Mouse (Mus musculus): Measurements from ENCODE around the gene Hoxa5.

Hoxa5 gene

DNA sequence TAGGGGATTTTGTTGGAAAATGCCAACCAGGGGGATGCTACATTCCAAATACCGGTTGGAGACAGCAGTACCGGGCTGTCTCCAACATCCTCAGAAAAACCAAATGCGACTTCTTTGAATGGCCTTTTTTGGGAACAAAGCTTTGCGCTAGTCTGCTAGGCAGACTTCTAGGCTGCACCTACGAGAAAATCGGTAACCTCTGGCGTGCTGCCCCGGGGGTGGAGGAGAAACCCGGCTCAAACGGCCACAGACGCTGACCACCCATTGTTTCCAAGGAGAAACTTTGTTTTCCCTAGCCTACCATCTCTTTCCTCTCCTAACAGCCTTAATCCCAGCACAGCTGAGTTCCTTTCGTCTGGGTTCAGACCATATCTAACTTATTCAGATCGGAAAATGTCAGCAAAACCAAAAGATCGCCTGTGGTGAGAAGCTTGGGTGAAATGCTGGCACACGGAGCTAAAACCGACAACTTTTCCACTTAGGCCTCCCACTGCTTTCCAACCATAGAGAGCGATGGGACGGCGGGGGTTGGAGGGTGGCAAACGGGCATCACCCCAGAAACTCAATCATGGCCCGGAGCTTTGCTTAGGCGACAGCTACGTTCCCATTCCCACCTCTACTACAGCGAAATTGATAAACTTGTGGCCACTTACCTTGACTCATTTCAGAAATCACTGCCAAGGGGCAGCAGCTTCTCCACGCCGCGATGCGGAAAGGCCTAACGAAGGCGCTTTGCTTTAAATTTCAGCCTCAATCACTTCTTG, 35.4 kb upstream of the Hoxa5 start:
- no peak for DNase-seq

DNA sequence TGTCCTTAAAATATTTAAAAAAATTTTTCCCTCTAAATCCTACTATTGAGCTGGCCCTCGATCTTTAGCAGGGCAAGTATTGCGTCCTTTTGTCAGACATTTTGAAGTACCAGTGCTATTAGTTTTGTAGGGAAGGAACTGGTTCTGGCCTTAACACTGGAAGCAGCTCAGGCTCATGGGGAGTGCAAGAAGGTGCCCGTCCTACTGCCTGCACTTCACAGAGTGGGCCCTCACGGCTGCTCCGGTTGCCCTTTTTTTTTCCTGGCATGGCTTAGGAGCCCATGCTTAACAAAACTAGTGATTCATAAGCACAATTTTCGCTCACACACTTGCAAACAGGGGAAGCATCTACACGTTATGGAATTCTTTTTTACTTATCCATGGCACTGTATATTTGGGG, 34.6 kb upstream of the Hoxa5 start:
- DNase-seq: no peak

GRCm38 (mm10) chr6:52238155-52238545, 33.8 kb upstream of the Hoxa5 start:
- DNase-seq: no peak

DNA sequence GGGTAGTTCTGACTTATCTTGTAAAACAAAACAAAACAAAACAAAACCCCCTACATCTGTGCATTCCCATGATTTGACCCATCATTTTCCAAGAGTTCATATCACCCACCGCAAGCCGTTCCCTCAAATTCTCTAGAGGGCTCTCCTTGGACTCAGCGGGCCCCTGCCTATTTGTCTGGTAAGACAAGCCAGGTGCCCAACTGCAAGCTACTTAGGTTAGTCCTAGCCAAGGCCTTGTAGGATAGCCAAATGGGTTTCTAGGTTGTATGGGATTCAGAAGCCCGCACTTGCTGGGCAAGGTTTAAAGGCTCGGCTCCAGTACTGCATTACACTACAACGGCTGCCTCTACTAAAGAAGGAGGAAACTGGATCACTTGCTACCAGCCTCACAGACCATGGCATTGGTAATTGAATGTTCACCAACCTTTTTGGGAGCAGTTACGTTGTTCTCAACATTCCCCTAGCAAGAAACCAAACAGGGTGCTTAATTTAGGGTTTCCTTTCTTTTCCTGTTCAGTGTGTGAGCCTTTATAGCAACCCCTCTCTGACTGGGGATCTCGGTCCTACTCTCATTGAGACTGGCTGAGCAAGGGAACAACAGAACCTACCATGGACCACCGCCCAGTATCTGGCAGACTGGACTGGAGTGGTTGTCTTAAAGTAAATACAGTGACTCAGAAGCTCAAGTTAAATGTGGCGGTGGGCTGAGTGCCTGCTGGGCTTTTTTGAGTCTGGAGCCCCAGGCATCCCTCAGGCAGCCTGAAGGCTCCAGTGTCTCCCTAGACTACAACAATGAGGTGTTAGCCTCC, 33.2 kb upstream of the Hoxa5 start:
- no peak for DNase-seq

- DNase-seq: no peak
Observed at GRCm38 (mm10) chr6:52236806-52237205, 32.4 kb upstream of the Hoxa5 start.

DNA sequence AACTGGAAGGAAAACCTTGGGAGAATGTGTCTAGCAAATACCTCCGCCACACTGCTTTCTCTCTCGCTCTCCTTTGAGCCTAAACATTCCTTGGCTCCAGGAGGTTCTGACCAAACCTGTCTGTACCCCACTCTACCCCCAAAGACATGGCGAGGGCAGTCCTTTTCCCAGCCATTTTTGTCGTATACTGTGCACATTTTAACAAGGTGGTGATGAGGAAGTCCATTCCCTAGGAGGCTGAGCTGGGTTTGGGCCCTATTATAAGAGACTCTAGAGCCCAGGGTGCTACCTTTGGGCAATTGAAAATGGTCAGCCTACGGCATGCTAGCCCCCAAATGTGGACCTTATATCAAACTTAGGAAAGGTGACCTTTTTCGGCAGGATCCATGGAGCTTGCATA, 31.5 kb upstream of the Hoxa5 start:
- DNase-seq: no peak

- DNase-seq: no peak
Observed at GRCm38 (mm10) chr6:52235267-52235666, 30.9 kb upstream of the Hoxa5 start.

- DNase-seq: no peak
Observed at GRCm38 (mm10) chr6:52234428-52235140, 30.2 kb upstream of the Hoxa5 start.

- DNase-seq: peak in 1 of 2 experiments; percentile 64
Observed at GRCm38 (mm10) chr6:52233546-52234427, 29.4 kb upstream of the Hoxa5 start.

DNA sequence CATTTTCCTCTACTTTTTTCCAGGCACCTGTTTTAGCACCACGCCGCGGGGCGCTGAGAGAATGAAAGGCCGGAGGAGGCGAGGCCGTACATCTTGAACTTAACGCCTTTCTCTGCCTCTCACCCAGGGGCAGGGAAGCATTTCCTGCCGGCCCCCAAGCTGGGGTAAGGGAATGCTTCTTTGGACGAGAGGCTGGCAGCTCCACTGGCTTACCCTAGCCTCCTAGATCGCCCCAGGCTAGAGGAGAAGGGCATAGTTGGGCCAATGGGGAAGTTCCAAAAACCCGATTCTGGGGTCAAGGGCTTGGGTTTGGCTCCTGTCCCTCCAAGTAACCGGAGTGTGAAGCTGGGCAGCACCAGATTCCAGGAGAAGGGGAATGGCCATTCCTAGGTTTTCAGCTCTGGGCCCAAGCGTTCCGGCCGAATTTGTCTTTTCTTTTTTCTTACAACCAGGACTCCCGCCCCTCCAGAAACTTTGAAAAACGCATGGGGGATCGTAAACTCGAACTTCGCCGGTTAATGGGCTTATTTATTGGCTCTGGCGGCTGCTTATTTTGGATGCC, 28.7 kb upstream of the Hoxa5 start:
- DNase-seq: no peak

GRCm38 (mm10) chr6:52232568-52232965, 28.2 kb upstream of the Hoxa5 start:
- no peak for DNase-seq

DNA sequence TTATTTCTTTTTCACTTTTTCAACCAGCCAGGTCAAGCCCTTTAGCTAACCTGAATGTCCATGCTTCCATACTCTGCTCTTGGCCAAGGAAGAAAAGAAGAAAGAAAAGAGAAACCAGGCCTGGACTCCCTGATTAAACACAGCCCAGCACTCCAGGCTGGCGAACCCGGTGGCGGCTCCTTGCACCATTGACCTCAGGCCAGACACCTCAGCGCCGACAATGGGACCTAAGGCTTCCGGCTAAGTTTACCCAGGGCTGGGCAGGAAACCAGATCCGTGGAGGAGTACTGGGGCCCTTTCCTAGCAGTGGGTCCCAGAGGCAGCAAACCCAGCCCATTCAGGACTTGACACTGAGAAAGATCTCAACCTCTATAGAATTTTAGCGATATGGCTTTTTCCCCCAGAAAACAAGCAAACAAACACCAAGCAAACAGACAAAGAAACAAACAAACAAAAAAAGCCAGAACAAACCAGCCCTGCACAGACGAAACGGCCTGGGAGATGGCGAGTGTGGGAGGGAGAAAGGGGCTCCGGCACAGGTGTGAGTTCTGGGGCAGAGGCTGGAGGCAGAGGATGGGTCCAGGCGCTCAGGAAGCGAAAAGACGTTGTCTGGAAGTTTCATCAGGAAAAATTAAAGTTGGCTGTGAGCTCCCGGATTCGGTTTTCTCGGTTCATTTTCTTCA, 27.6 kb upstream of the Hoxa5 start:
- no peak for DNase-seq

GRCm38 (mm10) chr6:52230516-52231165, 26.3 kb upstream of the Hoxa5 start, which contains the start of gene Hoxa9:
Gene Hoxa9, minus strand, starts transcription at chr6:52231089.
- DNase-seq: no peak

DNA sequence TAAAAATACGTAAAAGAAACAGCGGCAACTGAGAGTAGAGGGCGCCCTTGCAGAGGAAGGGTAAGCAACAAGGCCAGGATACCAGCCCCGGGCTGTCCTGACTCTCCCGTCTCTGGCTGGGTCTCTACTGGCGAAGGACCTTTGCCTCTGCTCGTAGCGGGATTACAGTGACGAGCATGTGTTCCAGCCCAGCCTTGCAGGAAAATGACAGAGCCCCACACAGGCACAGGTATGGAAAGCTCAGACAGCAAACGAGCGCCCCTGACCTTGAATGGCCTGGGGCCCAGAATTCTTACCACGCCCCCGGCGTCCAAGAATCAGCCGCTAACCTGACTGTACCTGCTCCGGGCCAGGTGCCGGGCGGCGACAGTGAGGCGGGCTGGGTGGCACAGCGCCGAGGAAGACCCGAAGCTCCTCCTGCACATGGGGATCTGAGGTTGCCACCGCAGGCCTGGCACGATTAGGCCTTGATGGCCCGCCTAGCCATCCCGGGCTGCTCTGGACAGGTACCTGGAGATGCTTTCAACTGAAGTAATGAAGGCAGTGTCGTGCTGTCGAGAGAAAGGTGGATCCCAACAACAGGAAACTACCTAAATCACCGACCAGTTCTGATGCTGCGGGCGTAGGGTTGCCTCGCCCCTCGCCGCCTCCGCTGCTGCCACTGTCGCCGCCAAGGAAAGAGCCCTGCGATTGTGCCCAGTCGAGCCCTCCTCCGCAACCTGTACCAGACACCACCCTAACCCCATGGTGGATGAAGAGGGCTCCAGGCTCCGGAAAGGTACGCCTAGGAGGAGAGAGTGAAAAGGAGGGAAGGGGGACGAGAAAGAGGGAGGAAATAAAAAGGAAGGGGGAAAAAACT, 25.4 kb upstream of the Hoxa5 start:
- no peak for DNase-seq

GRCm38 (mm10) chr6:52228475-52229465, 24.4 kb upstream of the Hoxa5 start:
- DNase-seq: peak in 1 of 2 experiments; percentile 37

GRCm38 (mm10) chr6:52227470-52228222, 23.3 kb upstream of the Hoxa5 start:
- peak in 1 of 2 experiments; percentile 3 for DNase-seq

- DNase-seq: peak; percentile 6 to 25
Observed at GRCm38 (mm10) chr6:52226569-52227257, 22.3 kb upstream of the Hoxa5 start.

Data from B cell, adult 2 months (primary cell).